Mouse (Mus musculus) cerebellum, adult 11-12 months (tissue): ENCODE measurements at regions not wholly inside any gene's neighbourhood (a gene's known extent, or its start where the extent isn't known, plus 50 kb on each side); places are given as distances from the start of the nearest gene placed in this dataset.
A peak's percentile ranks its signal among the peaks of the same experiment; 100 is the strongest.

Experiments used
- DNase-seq: peaks from one replicate; pipeline ENCODE4 v3.0.0; 2022

GRCm38 (mm10) chr16:5536515-5536972 is 280.8 kb upstream of the Eef2kmt start:
- no peak for DNase-seq

GRCm38 (mm10) chr16:5535414-5535813 is 279.6 kb upstream of the Eef2kmt start:
- no peak for DNase-seq

- no peak for DNase-seq
Observed at GRCm38 (mm10) chr16:5534862-5535261, 279.1 kb upstream of the Eef2kmt start.

- no peak for DNase-seq
Observed at GRCm38 (mm10) chr16:5534385-5534784, 278.6 kb upstream of the Eef2kmt start.

- DNase-seq: no peak
Observed at GRCm38 (mm10) chr16:5532281-5532680, 276.5 kb upstream of the Eef2kmt start.

GRCm38 (mm10) chr16:5529823-5530222 is 274.0 kb upstream of the Eef2kmt start:
- DNase-seq: no peak

GRCm38 (mm10) chr16:5527936-5528335 is 272.2 kb upstream of the Eef2kmt start:
- DNase-seq: no peak

GRCm38 (mm10) chr16:5524375-5524774 is 268.6 kb upstream of the Eef2kmt start:
- no peak for DNase-seq

GRCm38 (mm10) chr16:5523402-5524021 is 267.7 kb upstream of the Eef2kmt start:
- no peak for DNase-seq

- DNase-seq: no peak
Observed at GRCm38 (mm10) chr16:5517746-5518145, 262.0 kb upstream of the Eef2kmt start.

GRCm38 (mm10) chr16:5515867-5516266 is 260.1 kb upstream of the Eef2kmt start:
- DNase-seq: no peak

GRCm38 (mm10) chr16:5507261-5507660 is 251.5 kb upstream of the Eef2kmt start:
- DNase-seq: no peak

GRCm38 (mm10) chr16:5501961-5502360 is 246.2 kb upstream of the Eef2kmt start:
- no peak for DNase-seq

GRCm38 (mm10) chr16:5496051-5496685 is 240.4 kb upstream of the Eef2kmt start:
- DNase-seq: no peak

- DNase-seq: no peak
Observed at GRCm38 (mm10) chr16:5493352-5493751, 237.6 kb upstream of the Eef2kmt start.

- no peak for DNase-seq
Observed at GRCm38 (mm10) chr16:5487259-5487658, 231.5 kb upstream of the Eef2kmt start.

- DNase-seq: no peak
Observed at GRCm38 (mm10) chr16:5483337-5483736, 227.6 kb upstream of the Eef2kmt start.

GRCm38 (mm10) chr16:5480148-5480547 is 224.4 kb upstream of the Eef2kmt start:
- no peak for DNase-seq

GRCm38 (mm10) chr16:5478970-5479369 is 223.2 kb upstream of the Eef2kmt start:
- no peak for DNase-seq

GRCm38 (mm10) chr16:5471321-5471720 is 215.5 kb upstream of the Eef2kmt start:
- peak; percentile 6 for DNase-seq

- peak; percentile 8 for DNase-seq
Observed at GRCm38 (mm10) chr16:5467587-5467986, 211.8 kb upstream of the Eef2kmt start.

GRCm38 (mm10) chr16:5466760-5467159 is 211.0 kb upstream of the Eef2kmt start:
- DNase-seq: no peak

- no peak for DNase-seq
Observed at GRCm38 (mm10) chr16:5455352-5455965, 199.7 kb upstream of the Eef2kmt start.

GRCm38 (mm10) chr16:5454243-5454642 is 198.5 kb upstream of the Eef2kmt start:
- DNase-seq: no peak
